In genomic region chr15:99028874-99029458, GRCm38 (mm10) we compare ENCODE assay signal across 8 mouse cellular contexts. TPM values are rescaled to one million over a fixed set of nuclear protein-coding genes. Genes with fewer than 3 reads are reported as not detected.
DNase-seq lines count a peak whose midpoint lies in the region; ATAC-seq lines count a peak whose summit lies in the region.

No protein-coding gene starts in this region.

- peaks cover 30% of the 10 kb centered on the region for H3K4me1 ChIP-seq in lung, embryonic 16.5 days (replicated peaks; ENCODE audit: control insufficient read depth, insufficient read depth, low read length)
- peaks cover 45% of the 10 kb centered on the region for H3K4me1 ChIP-seq in embryonic facial prominence, embryonic 10.5 days
- H3K4me1 ChIP-seq in limb, embryonic 10.5 days = peaks cover 41% of the 10 kb centered on the region
- H3K4me1 ChIP-seq in neural tube, embryonic 12.5 days = peaks cover 26% of the 10 kb centered on the region

- H3K9me3 ChIP-seq in lung, embryonic 16.5 days (ENCODE audit: control insufficient read depth, low read length) = no peaks in the 10 kb centered on the region
- no peaks in the 10 kb centered on the region for H3K9me3 ChIP-seq in embryonic facial prominence, embryonic 10.5 days
- no peaks in the 10 kb centered on the region for H3K9me3 ChIP-seq in limb, embryonic 10.5 days (replicated peaks)
- no peaks in the 10 kb centered on the region for H3K9me3 ChIP-seq in neural tube, embryonic 12.5 days

- WGBS in lung, embryonic 16.5 days = 5% methylated on average over 10 of the region's 10 CpGs
- 3% methylated on average over 10 of the region's 10 CpGs for WGBS in embryonic facial prominence, embryonic 10.5 days
- WGBS in limb, embryonic 10.5 days = 7% methylated on average over 10 of the region's 10 CpGs
- under 1% methylated on average over 8 of the region's 10 CpGs for WGBS in neural tube, embryonic 12.5 days

- peak overlapping the region; percentile 77 for H3K9ac ChIP-seq in lung, embryonic 16.5 days (ENCODE audit: low read length)
- peak overlapping the region; percentile 47 for H3K9ac ChIP-seq in neural tube, embryonic 12.5 days

- ATAC-seq in lung, embryonic 16.5 days (ENCODE audit: low read depth) = no peak
- ATAC-seq in neural tube, embryonic 12.5 days (ENCODE audit: low FRiP score, low read depth) = no peak

- H3K27me3 ChIP-seq in lung, embryonic 16.5 days (ENCODE audit: control insufficient read depth, insufficient read depth, low read depth, low read length) = no peaks in the 10 kb centered on the region
- no peaks in the 10 kb centered on the region for H3K27me3 ChIP-seq in embryonic facial prominence, embryonic 10.5 days (replicated peaks; ENCODE audit: low read depth, poor library complexity, severe bottlenecking)
- no peaks in the 10 kb centered on the region for H3K27me3 ChIP-seq in limb, embryonic 10.5 days (ENCODE audit: low read depth, poor library complexity, severe bottlenecking)
- H3K27me3 ChIP-seq in neural tube, embryonic 12.5 days (replicated peaks) = 0 out of 2 replicates have a peak, but pooled peaks cover 6% of the 10 kb centered on the region

- H3K27ac ChIP-seq in lung, embryonic 16.5 days (ENCODE audit: low read length) = peak overlapping the region; percentile 96
- peak overlapping the region; percentile 90 for H3K27ac ChIP-seq in embryonic facial prominence, embryonic 10.5 days (replicated peaks)
- H3K27ac ChIP-seq in limb, embryonic 10.5 days = peak overlapping the region; percentile 94
- no peak overlapping the region for H3K27ac ChIP-seq in neural tube, embryonic 12.5 days

- peak overlapping the region; percentile 70 for H3K4me3 ChIP-seq in lung, embryonic 16.5 days (ENCODE audit: low read length)
- H3K4me3 ChIP-seq in embryonic facial prominence, embryonic 10.5 days = peak overlapping the region; percentile 72
- peak overlapping the region; percentile 70 for H3K4me3 ChIP-seq in limb, embryonic 10.5 days
- H3K4me3 ChIP-seq in neural tube, embryonic 12.5 days = peak overlapping the region; percentile 47

- no peaks in the 10 kb centered on the region for H3K36me3 ChIP-seq in lung, embryonic 16.5 days (ENCODE audit: control insufficient read depth, insufficient read depth, low read length)
- H3K36me3 ChIP-seq in embryonic facial prominence, embryonic 10.5 days (replicated peaks) = peaks cover 4% of the 10 kb centered on the region
- H3K36me3 ChIP-seq in limb, embryonic 10.5 days = peaks cover 12% of the 10 kb centered on the region
- no peaks in the 10 kb centered on the region for H3K36me3 ChIP-seq in neural tube, embryonic 12.5 days

- H3K4me2 ChIP-seq in lung, embryonic 16.5 days (ENCODE audit: low read depth, low read length) = peak overlapping the region; percentile 73
- peak overlapping the region; percentile 74 for H3K4me2 ChIP-seq in neural tube, embryonic 12.5 days (replicated peaks)

- DNase-seq in lung, postnatal 10 days = no peak
- peak; percentile 65 for DNase-seq in embryonic facial prominence, embryonic 10.5 days (ENCODE audit: low spot score)
- DNase-seq in limb, embryonic 10.5 days (ENCODE audit: low spot score) = peak; percentile 56
- no peak for DNase-seq in cerebellum, postnatal 25 days
- no peak for DNase-seq in frontal cortex, postnatal 14 days (ENCODE audit: low spot score in 2 of 2)
- DNase-seq in cerebellum, adult 11-12 months = no peak

RNA-seq across cellular contexts. Expression of gene Tuba1c, which starts 0.7 kb away (rescaled TPM):
- 226 and 230 TPM in 2 replicates for polyA plus RNA-seq in lung, embryonic 16.5 days (2015; fragmentation: Nextera tagmentation; extraction: Ambion mirVana)
- polyA plus RNA-seq in embryonic facial prominence, embryonic 10.5 days (2016; fragmentation: Nextera tagmentation; extraction: Ambion mirVana) = 141 and 144 TPM in 2 replicates
- 133 and 138 TPM in 2 replicates for polyA plus RNA-seq in limb, embryonic 10.5 days (2016; fragmentation: Nextera tagmentation; extraction: Ambion mirVana)
- 62.0 and 64.6 TPM in 2 replicates for polyA plus RNA-seq in neural tube, embryonic 12.5 days (2016; fragmentation: Nextera tagmentation; extraction: Ambion mirVana)

RNA-seq across cellular contexts. Expression of gene Prph, which starts 26.0 kb away (rescaled TPM):
- polyA plus RNA-seq in lung, embryonic 16.5 days (2015; fragmentation: Nextera tagmentation; extraction: Ambion mirVana) = 3.9 and 4.5 TPM in 2 replicates
- 3.7 and 6.3 TPM in 2 replicates for polyA plus RNA-seq in embryonic facial prominence, embryonic 10.5 days (2016; fragmentation: Nextera tagmentation; extraction: Ambion mirVana)
- polyA plus RNA-seq in limb, embryonic 10.5 days (2016; fragmentation: Nextera tagmentation; extraction: Ambion mirVana) = 0.16 TPM in 1 of 2 replicates, not detected in the other
- polyA plus RNA-seq in neural tube, embryonic 12.5 days (2016; fragmentation: Nextera tagmentation; extraction: Ambion mirVana) = 109 and 168 TPM in 2 replicates

RNA-seq across cellular contexts. Expression of gene Troap, which starts 45.4 kb away (rescaled TPM):
- 39.5 and 41.1 TPM in 2 replicates for polyA plus RNA-seq in lung, embryonic 16.5 days (2015; fragmentation: Nextera tagmentation; extraction: Ambion mirVana)
- polyA plus RNA-seq in embryonic facial prominence, embryonic 10.5 days (2016; fragmentation: Nextera tagmentation; extraction: Ambion mirVana) = 49.8 and 53.1 TPM in 2 replicates
- 54.8 and 56.2 TPM in 2 replicates for polyA plus RNA-seq in limb, embryonic 10.5 days (2016; fragmentation: Nextera tagmentation; extraction: Ambion mirVana)
- polyA plus RNA-seq in neural tube, embryonic 12.5 days (2016; fragmentation: Nextera tagmentation; extraction: Ambion mirVana) = 24.2 and 25.8 TPM in 2 replicates

RNA-seq across cellular contexts. Expression of gene C1ql4, which starts 58.7 kb away (rescaled TPM):
- not detected in 2 replicates for polyA plus RNA-seq in lung, embryonic 16.5 days (2015; fragmentation: Nextera tagmentation; extraction: Ambion mirVana)
- polyA plus RNA-seq in embryonic facial prominence, embryonic 10.5 days (2016; fragmentation: Nextera tagmentation; extraction: Ambion mirVana) = 0.36 and 0.52 TPM in 2 replicates
- polyA plus RNA-seq in limb, embryonic 10.5 days (2016; fragmentation: Nextera tagmentation; extraction: Ambion mirVana) = 0.15 and 0.23 TPM in 2 replicates
- 4.4 and 4.5 TPM in 2 replicates for polyA plus RNA-seq in neural tube, embryonic 12.5 days (2016; fragmentation: Nextera tagmentation; extraction: Ambion mirVana)

Comparison
In these comparisons a context has a peak if more than half of its experiments do, and no peak if none do; other contexts are left out.
1. DNase-seq: peak in embryonic facial prominence, embryonic 10.5 days (single experiment) and limb, embryonic 10.5 days (single experiment); none in lung, postnatal 10 days (single experiment), cerebellum, postnatal 25 days (0 of 2), frontal cortex, postnatal 14 days (0 of 2) and cerebellum, adult 11-12 months (single experiment).
2. RNA of gene Prph, which starts 26.0 kb away (polyA plus RNA-seq): 109 to 168 TPM in neural tube, embryonic 12.5 days; 3.7 to 6.3 TPM in embryonic facial prominence, embryonic 10.5 days, 3.9 to 4.5 TPM in lung, embryonic 16.5 days and 0.16 TPM in limb, embryonic 10.5 days; every median in the first group is over 10 times any median in the second.
3. Peak in every context shown above with its lines, with median percentiles within 50 percentile points of each other: H3K4me3 ChIP-seq.